Mouse (Mus musculus) mouse embryonic stem cell (cell line): ENCODE data around the gene Olfr304.
"Not testable (repeated sequence)": the region's sequence is repeated elsewhere in the genome, so short reads cannot be mapped to it uniquely, and the experiment has no call there.

Source experiments
- in situ Hi-C, 2 experiments: fragments of 300-500 bp; cut with MboI; formaldehyde crosslinking; loops; 1 replicate in 1 of 2; 3 replicates in 1 of 2; pipeline ENCODE4 v1.14.3; 2019 to 2020; ENCODE audit warnings: low sequenced_read_pairs in 2 of 2, low pct_unique_long_range_greater_than_20kb in 1 of 2, mixed read lengths in 1 of 2; ENCODE audit not compliant: unreplicated experiment in 1 of 2

Gene Olfr304

DNA sequence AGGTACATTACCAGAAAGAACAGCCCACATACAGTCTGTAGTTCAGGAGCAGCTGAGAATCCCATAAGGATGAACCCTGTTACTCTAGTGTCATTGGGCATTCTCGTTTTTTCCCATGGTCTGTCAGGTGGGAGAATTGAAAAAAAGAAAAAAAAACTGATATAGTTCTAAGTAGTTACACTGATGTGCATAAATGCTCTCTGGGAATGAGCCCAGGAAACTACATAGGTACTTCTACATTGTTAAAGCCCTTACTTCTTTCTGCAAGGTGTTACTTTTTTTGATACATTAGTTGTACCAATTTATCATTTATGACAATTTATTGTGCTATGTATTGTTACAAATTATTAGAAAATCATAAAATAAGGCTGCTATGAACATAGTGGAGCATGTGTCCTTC, at the start of gene Olfr304:
Gene Olfr304, minus strand, starts transcription at position 101 of the 400 bp plus-strand sequence.
- in situ Hi-C loops = no loop called here

DNA sequence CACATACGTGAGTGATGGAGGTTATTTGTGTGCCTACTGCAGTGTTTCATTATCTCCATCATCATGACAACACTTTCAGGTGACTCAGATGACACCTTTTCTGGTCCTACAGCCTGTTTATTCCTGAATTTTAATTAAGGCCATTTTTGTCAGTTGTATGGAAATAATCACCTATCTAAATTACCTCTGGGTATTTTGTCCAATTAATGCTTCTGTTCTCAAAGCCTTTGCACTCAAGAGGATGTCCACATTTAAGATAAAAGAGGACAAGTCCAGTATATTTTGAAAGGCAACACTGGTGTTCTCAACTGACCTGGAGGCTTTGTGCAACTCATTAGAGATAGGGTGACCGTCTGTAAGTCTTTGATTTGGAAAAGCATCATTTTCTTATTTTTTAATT, 17.1 kb upstream of the Olfr304 start, which contains the start of gene Olfr301:
Gene Olfr301, plus strand, starts transcription at position 301 of the 400 bp plus-strand sequence.
- in situ Hi-C loops = no loop called here

DNA sequence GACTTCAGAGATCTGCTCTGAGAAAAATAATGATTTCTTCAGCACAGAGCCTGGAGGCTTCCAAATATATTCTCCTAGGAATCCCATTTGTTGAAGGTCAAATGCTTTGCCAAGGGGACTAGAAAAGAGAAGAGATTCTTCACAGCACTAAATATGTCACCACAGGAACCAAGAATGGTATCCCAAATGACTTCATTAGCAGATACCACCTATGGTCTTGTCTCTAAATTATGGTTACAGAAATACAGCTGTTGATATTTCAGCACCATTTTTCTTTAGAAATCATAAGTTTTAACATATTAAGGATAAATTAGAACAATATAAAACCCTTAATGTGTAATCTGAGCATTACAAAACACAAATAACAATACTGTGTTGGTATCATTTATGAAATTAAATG, 11.2 kb upstream of the Olfr304 start, which contains the start of gene Olfr303:
Gene Olfr303, minus strand, starts transcription at position 101 of the 400 bp plus-strand sequence.
- in situ Hi-C loops = no loop called here

DNA sequence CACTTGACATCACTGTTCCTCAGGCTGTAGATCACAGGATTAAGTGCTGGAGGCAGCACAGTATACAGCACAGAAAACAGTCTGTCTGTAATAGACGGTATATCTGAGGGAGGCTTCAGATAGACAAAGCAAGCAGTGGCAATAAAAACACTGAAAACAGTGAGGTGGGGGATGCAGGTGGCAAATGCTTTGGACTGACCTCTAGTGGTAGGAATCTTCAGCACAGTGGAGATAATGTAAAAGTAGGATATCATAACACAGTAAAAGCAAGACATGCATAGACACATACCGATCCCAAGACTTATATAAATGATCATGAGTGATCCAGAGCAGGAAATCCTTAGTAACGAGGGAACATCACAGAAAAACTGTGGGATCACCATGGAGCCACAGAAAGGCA, 689 bp downstream of the Olfr304 start:
- in situ Hi-C loops = no loop called here

DNA sequence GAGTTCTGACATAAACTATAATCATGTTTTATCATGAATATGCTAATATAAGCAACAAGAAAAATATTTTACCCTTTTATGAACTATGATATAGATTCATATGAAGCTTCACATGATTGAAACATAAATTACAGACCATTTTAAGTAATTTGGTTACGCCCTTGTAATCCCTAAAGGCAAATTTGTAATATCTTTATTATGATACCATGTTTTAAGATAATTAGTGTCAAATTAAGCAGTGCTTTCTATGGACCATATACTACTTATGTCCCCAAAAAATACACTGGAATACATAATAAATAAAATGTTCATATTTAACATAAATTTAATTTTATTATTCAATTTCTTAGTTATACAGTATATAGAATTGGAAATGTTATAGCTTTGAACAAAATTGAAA, 19.6 kb downstream of the Olfr304 start, which contains the start of gene Olfr305:
Gene Olfr305, minus strand, starts transcription at position 101 of the 400 bp plus-strand sequence.
- in situ Hi-C loops = no loop called here

DNA sequence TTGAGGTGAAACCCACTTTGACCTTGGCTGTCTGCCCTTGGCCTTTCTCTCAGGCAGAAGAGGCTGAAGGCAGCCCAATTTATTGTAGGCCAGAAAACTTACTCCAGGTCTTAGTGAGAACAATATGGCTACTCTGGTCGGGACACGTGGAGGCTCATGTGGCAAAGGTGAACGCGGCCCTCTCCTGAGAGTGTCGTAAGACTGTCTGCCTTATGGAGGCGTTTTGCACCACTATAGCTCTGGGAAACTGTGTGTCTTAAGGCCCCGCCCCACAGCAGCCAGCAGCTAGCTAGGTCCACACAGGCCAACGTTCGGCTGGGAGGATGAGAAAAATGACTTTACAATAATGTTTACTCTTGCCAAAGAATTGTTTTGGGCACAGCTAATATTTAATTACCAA, 40.2 kb downstream of the Olfr304 start:
- in situ Hi-C loops = not testable (repeated sequence)

DNA sequence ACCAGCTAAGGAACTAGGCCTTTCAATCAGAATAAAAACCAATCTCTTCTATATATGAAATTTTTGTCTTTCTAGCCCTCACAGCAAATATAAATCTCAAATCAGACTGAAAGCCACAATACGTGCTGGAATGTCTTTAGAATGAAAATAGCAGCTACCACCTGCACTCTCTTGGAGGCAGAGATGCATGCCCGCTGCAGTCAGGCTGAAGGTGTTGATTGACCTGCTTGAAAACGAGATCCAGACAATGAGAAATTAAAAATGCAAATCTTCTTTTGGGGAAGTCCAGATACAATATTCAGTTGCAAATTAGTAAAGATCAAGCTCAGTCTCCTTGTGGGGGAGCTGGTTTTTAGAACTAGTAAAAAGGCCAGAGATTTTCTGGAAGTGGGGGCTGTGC, 42.2 kb downstream of the Olfr304 start:
- in situ Hi-C loops = no loop called here

DNA sequence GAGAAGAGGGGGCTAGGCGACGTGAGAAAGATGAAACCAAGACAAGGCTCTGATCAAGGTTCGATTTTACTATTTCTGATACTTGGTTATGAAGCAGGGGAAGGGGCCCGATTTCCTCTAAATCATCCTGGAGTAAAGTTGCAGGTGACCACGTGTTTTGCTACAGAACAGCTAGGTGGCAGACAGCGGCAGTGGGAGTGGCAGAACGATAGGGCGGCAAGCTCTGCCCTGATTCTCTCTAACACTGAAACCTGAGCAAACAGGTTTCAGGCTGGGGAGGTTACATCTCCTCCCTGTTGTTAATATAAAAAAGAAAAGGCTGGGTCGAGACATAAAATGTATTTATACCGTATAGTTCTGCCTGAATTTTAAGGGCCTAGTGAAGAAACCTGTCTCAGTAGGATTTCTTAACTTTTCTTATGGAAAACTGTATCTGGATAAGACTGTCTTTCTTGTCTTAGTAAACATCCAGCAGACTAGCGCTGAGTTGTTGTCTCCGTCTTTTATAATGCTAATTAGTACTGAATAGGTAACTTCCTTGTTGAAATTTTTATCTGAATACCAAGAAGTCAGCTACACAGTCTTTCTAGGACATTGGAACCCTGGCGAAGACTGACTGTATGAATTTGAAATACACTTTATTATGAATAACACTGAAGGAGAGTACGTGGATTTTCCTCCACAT, 43.4 kb downstream of the Olfr304 start:
- in situ Hi-C loops = no loop called here

DNA sequence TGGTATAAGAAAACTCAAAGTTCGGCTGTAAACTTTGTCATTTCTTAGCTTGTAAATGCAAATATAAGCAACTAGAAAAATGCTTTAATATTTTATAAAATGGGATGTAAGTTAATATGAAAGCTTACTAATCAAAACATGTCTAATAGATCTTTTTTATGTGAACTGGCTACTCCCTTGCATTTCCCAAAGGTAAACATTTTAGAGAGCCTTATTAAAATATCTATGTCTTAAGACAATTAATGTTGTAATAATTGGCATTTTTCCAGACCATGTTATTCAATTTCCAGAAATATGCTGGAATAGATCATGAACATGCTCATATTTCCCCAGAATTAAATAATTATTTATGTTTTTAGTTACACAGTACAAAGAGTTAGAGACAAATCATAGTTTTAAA, 49.0 kb downstream of the Olfr304 start, which contains the start of gene Olfr307:
Gene Olfr307, minus strand, starts transcription at position 101 of the 400 bp plus-strand sequence.
- in situ Hi-C loops = no loop called here
